Mouse (Mus musculus): ENCODE results near the gene Dcaf6.

GRCm38 (mm10) chr1:165289831-165290230 lies 170.4 kb downstream of the Dcaf6 start:
- TF ChIP-seq CTCF (IDR thresholded peaks at IDR 0.05; ENCODE audit: control insufficient read depth, insufficient read depth, insufficient replicate concordance, low read depth, low read length), result no peak
- no peak for TF ChIP-seq POLR2A (IDR thresholded peaks at IDR 0.05; ENCODE audit: control insufficient read depth, low read depth, low read length)
